Mouse (Mus musculus) CD4-positive, CD25-positive, alpha-beta regulatory T cell, adult 9 weeks (primary cell): ENCODE results near the gene F2rl2. TPM values are rescaled to one million over a fixed set of nuclear protein-coding genes. Genes with fewer than 3 reads are reported as not detected.

ENCODE experiments used
- polyA plus RNA-seq: library from polyadenylated mRNA; unstranded; fragments of 100-300 nt; shearing (Covaris generic); gene quantifications from one replicate; pipeline ENCODE4 v1.2.1, GENCODE M21; 2017

The F2rl2 gene
- 3.2 TPM for polyA plus RNA-seq

GRCm38 (mm10) chr13:95696654-95697163 is at the start of gene F2rl2:
F2rl2 (plus strand) TSS chr13:95696853.

Other genes with a start within 250 kb of the F2rl2 start
- not detected for gene S100z, start 218.1 kb upstream of the F2rl2 start, polyA plus RNA-seq
- 25.7 TPM for gene F2rl1, start 171.6 kb upstream of the F2rl2 start, polyA plus RNA-seq
- gene F2r, start 78.4 kb upstream of the F2rl2 start, polyA plus RNA-seq, result 46.9 TPM
- gene Iqgap2, start 195.1 kb downstream of the F2rl2 start, polyA plus RNA-seq, result 13.5 TPM